Mouse (Mus musculus): ENCODE data around the gene Fgfr2. TPM values are rescaled to one million over a fixed set of nuclear protein-coding genes. Genes with fewer than 3 reads are reported as not detected.

The Fgfr2 gene
- total RNA-seq, 1 experiment = 37.5 TPM

GRCm38 (mm10) chr7:132455071-132455720 is 668.0 kb downstream of the Fgfr2 start:
- TF ChIP-seq CHD2 (IDR thresholded peaks at IDR 0.05; ENCODE audit: low read depth, low read length) (no peak), MAFK (IDR thresholded peaks at IDR 0.05; ENCODE audit: insufficient read depth, low read depth, low read length) (no peak), ZNF384 (IDR thresholded peaks at IDR 0.05; ENCODE audit: low read depth, low read length) (no peak), ZC3H11A (IDR thresholded peaks at IDR 0.05; ENCODE audit: borderline replicate concordance, low read depth, low read length) (no peak)
- in situ Hi-C loops (cut with MboI; ENCODE audit: low sequenced_read_pairs in 2 of 2, unreplicated experiment in 2 of 2) = no loop called here
- no peaks in the 10 kb centered on the region for H3K36me3 ChIP-seq (ENCODE audit: control insufficient read depth, insufficient read depth, low read length, poor library complexity, severe bottlenecking)
- H3K4me1 ChIP-seq (ENCODE audit: control insufficient read depth in 2 of 2, insufficient read depth in 2 of 2, low read length in 2 of 2, poor library complexity in 1 of 2) = no peaks in the 10 kb centered on the region
- H3K9ac ChIP-seq (ENCODE audit: insufficient read depth, low read depth, low read length, poor library complexity, severe bottlenecking) = no peak overlapping the region
- H3K9me3 ChIP-seq (ENCODE audit: control insufficient read depth, insufficient read depth, low read depth, low read length) = no peaks in the 10 kb centered on the region
- no peak for DNase-seq (ENCODE audit: low read depth, low spot score)
- no peak overlapping the region for H3K4me3 ChIP-seq (ENCODE audit: insufficient read depth in 1 of 2, low read depth in 1 of 2, low read length in 2 of 2, poor library complexity in 1 of 2, severe bottlenecking in 1 of 2)
- no peak overlapping the region for H3K27ac ChIP-seq (ENCODE audit: insufficient read depth, low read depth, low read length, poor library complexity, severe bottlenecking)

- DNase-seq (ENCODE audit: low read depth, low spot score) = no peak
- no peak for TF ChIP-seq MAFK (IDR thresholded peaks at IDR 0.05; ENCODE audit: insufficient read depth, low read depth, low read length)
- TF ChIP-seq HCFC1 (IDR thresholded peaks at IDR 0.05; ENCODE audit: borderline replicate concordance, insufficient read depth, low read length) = no peak
- no peak for TF ChIP-seq ZC3H11A (IDR thresholded peaks at IDR 0.05; ENCODE audit: borderline replicate concordance, low read depth, low read length)
- TF ChIP-seq ZNF384 (IDR thresholded peaks at IDR 0.05; ENCODE audit: low read depth, low read length) = no peak
- TF ChIP-seq CHD2 (IDR thresholded peaks at IDR 0.05; ENCODE audit: low read depth, low read length) = no peak
- in situ Hi-C loops (cut with MboI; ENCODE audit: low sequenced_read_pairs in 2 of 2, unreplicated experiment in 2 of 2) = no loop called here
Observed at GRCm38 (mm10) chr7:132449891-132450735, 673.0 kb downstream of the Fgfr2 start.

GRCm38 (mm10) chr7:132448511-132449154 is 674.5 kb downstream of the Fgfr2 start:
- DNase-seq (ENCODE audit: low read depth, low spot score) = no peak
- in situ Hi-C loops (cut with MboI; ENCODE audit: low sequenced_read_pairs in 2 of 2, unreplicated experiment in 2 of 2) = no loop called here
- no peak overlapping the region for H3K9ac ChIP-seq (ENCODE audit: insufficient read depth, low read depth, low read length, poor library complexity, severe bottlenecking)
- H3K4me3 ChIP-seq (ENCODE audit: insufficient read depth in 1 of 2, low read depth in 1 of 2, low read length in 2 of 2, poor library complexity in 1 of 2, severe bottlenecking in 1 of 2) = no peak overlapping the region
- no peaks in the 10 kb centered on the region for H3K9me3 ChIP-seq (ENCODE audit: control insufficient read depth, insufficient read depth, low read depth, low read length)
- no peaks in the 10 kb centered on the region for H3K36me3 ChIP-seq (ENCODE audit: control insufficient read depth, insufficient read depth, low read length, poor library complexity, severe bottlenecking)
- H3K4me1 ChIP-seq (ENCODE audit: control insufficient read depth in 2 of 2, insufficient read depth in 2 of 2, low read length in 2 of 2, poor library complexity in 1 of 2) = no peaks in the 10 kb centered on the region
- TF ChIP-seq ZNF384 (IDR thresholded peaks at IDR 0.05; ENCODE audit: low read depth, low read length) (no peak), MAFK (IDR thresholded peaks at IDR 0.05; ENCODE audit: insufficient read depth, low read depth, low read length) (no peak), HCFC1 (IDR thresholded peaks at IDR 0.05; ENCODE audit: borderline replicate concordance, insufficient read depth, low read length) (no peak), CHD2 (IDR thresholded peaks at IDR 0.05; ENCODE audit: low read depth, low read length) (no peak)
- no peak overlapping the region for H3K27ac ChIP-seq (ENCODE audit: insufficient read depth, low read depth, low read length, poor library complexity, severe bottlenecking)

More at GRCm38 (mm10) chr7:132449891-132450735, 673.0 kb downstream of the Fgfr2 start:
- Histone ChIP-seq H3K27ac (ENCODE audit: insufficient read depth, low read depth, low read length, poor library complexity, severe bottlenecking) (no peak overlapping the region), H3K9ac (ENCODE audit: insufficient read depth, low read depth, low read length, poor library complexity, severe bottlenecking) (no peak overlapping the region), H3K4me3 (ENCODE audit: insufficient read depth in 1 of 2, low read depth in 1 of 2, low read length in 2 of 2, poor library complexity in 1 of 2, severe bottlenecking in 1 of 2) (no peak overlapping the region), H3K4me1 (ENCODE audit: control insufficient read depth in 2 of 2, insufficient read depth in 2 of 2, low read length in 2 of 2, poor library complexity in 1 of 2) (no peaks in the 10 kb centered on the region), H3K36me3 (ENCODE audit: control insufficient read depth, insufficient read depth, low read length, poor library complexity, severe bottlenecking) (no peaks in the 10 kb centered on the region), H3K9me3 (ENCODE audit: control insufficient read depth, insufficient read depth, low read depth, low read length) (no peaks in the 10 kb centered on the region)

- DNase-seq (ENCODE audit: low read depth, low spot score) = no peak
- Histone ChIP-seq H3K27ac (ENCODE audit: insufficient read depth, low read depth, low read length, poor library complexity, severe bottlenecking) (no peak overlapping the region), H3K36me3 (ENCODE audit: control insufficient read depth, insufficient read depth, low read length, poor library complexity, severe bottlenecking) (no peaks in the 10 kb centered on the region), H3K4me1 (ENCODE audit: control insufficient read depth in 2 of 2, insufficient read depth in 2 of 2, low read length in 2 of 2, poor library complexity in 1 of 2) (no peaks in the 10 kb centered on the region), H3K9me3 (ENCODE audit: control insufficient read depth, insufficient read depth, low read depth, low read length) (no peaks in the 10 kb centered on the region), H3K9ac (ENCODE audit: insufficient read depth, low read depth, low read length, poor library complexity, severe bottlenecking) (no peak overlapping the region), H3K4me3 (ENCODE audit: insufficient read depth in 1 of 2, low read depth in 1 of 2, low read length in 2 of 2, poor library complexity in 1 of 2, severe bottlenecking in 1 of 2) (no peak overlapping the region)
- in situ Hi-C loops (cut with MboI; ENCODE audit: low sequenced_read_pairs in 2 of 2, unreplicated experiment in 2 of 2) = no loop called here
- no peak for TF ChIP-seq CHD2 (IDR thresholded peaks at IDR 0.05; ENCODE audit: low read depth, low read length)
- no peak for TF ChIP-seq ZC3H11A (IDR thresholded peaks at IDR 0.05; ENCODE audit: borderline replicate concordance, low read depth, low read length)
- no peak for TF ChIP-seq MAFK (IDR thresholded peaks at IDR 0.05; ENCODE audit: insufficient read depth, low read depth, low read length)
- no peak for TF ChIP-seq HCFC1 (IDR thresholded peaks at IDR 0.05; ENCODE audit: borderline replicate concordance, insufficient read depth, low read length)
- TF ChIP-seq ZNF384 (IDR thresholded peaks at IDR 0.05; ENCODE audit: low read depth, low read length) = no peak
Observed at GRCm38 (mm10) chr7:132447558-132447957, 675.6 kb downstream of the Fgfr2 start.
